Mouse (Mus musculus): ENCODE results near the gene Hes6. TPM values are rescaled to one million over a fixed set of nuclear protein-coding genes. Genes with fewer than 3 reads are reported as not detected.

Hes6 gene
- total RNA-seq, 2 experiments from 2014 or later = 15.6 to 15.7 TPM

Other genes starting within 250 kb of the Hes6 start
- gene Ramp1, start 234.2 kb downstream of the Hes6 start, total RNA-seq (2021) = 10 to 100 TPM; 61.6 to 63.1 TPM
- gene Ube2f, start 163.7 kb downstream of the Hes6 start, total RNA-seq (2021) = 10 to 100 TPM; 47.7 to 54.2 TPM
- gene Scly, start 115.7 kb downstream of the Hes6 start, total RNA-seq (2021) = 10 to 100 TPM; 17.8 to 21.2 TPM
- not detected for gene Espnl, start 92.0 kb downstream of the Hes6 start, total RNA-seq (2021)
- not detected for gene Klhl30, start 63.0 kb downstream of the Hes6 start, total RNA-seq (2021)
- not detected for gene Erfe, start 47.6 kb downstream of the Hes6 start, total RNA-seq (2021)
- 10 to 100 TPM; 55.2 to 63.6 TPM for gene Ilkap, start 15.2 kb downstream of the Hes6 start, total RNA-seq (2021)
- 10 to 100 TPM; 21.5 to 23.8 TPM for gene Per2, start 45.3 kb upstream of the Hes6 start, total RNA-seq (2021)
- gene Traf3ip1, start 80.6 kb upstream of the Hes6 start, total RNA-seq (2021) = 10 to 100 TPM; 10.7 to 12.8 TPM
- gene Asb1, start 126.5 kb upstream of the Hes6 start, total RNA-seq (2021) = 10 to 100 TPM; 35.9 to 42.0 TPM

All from layer of hippocampus, postnatal 25 days (tissue).